Mouse (Mus musculus) brain, embryonic 14.5 days (tissue): ENCODE measurements around the gene Snrpc.

Experiments used
- CTCF ChIP-seq: fragments of 200-500 bp; IDR thresholded peaks from 2 replicates; pipeline ENCODE4 v1.5.1; 2012; ENCODE audit warnings: inconsistent platforms, mild to moderate bottlenecking, moderate library complexity, borderline replicate concordance; ENCODE audit not compliant: insufficient read depth, insufficient read length; ENCODE audit errors: extremely low read depth
- POLR2A ChIP-seq: fragments of 200-500 bp; IDR thresholded peaks from 2 replicates; pipeline ENCODE4 v1.6.1; 2012; ENCODE audit warnings: mild to moderate bottlenecking, inconsistent platforms, borderline replicate concordance; ENCODE audit not compliant: poor library complexity, insufficient read depth, insufficient read length, severe bottlenecking; ENCODE audit errors: extremely low read depth

DNA sequence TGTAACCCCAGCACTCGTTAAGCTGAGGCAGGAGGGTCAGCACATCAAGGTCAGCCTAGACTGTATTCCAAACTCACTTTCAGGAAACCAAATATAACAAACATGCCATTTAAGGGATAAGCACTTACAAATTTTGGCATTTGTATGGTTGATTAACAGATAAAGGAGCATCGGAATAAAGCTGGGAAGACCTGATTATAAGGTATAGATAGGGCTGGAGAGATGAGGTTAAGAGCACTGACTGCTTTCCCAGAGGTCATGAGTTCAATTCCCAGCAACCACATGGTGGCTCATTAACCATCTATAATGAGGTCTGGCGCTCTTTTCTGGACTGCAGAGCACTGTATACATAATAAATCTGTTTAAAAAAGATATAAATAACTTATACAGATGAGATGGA lies 35.6 kb downstream of the Snrpc start:
- TF ChIP-seq POLR2A (no peak), CTCF (no peak)
